Mouse (Mus musculus): Measurements from ENCODE around the gene Rps18.
"Not testable (repeated sequence)": the region's sequence is repeated elsewhere in the genome, so short reads cannot be mapped to it uniquely, and the experiment has no call there.

Rps18 gene

DNA sequence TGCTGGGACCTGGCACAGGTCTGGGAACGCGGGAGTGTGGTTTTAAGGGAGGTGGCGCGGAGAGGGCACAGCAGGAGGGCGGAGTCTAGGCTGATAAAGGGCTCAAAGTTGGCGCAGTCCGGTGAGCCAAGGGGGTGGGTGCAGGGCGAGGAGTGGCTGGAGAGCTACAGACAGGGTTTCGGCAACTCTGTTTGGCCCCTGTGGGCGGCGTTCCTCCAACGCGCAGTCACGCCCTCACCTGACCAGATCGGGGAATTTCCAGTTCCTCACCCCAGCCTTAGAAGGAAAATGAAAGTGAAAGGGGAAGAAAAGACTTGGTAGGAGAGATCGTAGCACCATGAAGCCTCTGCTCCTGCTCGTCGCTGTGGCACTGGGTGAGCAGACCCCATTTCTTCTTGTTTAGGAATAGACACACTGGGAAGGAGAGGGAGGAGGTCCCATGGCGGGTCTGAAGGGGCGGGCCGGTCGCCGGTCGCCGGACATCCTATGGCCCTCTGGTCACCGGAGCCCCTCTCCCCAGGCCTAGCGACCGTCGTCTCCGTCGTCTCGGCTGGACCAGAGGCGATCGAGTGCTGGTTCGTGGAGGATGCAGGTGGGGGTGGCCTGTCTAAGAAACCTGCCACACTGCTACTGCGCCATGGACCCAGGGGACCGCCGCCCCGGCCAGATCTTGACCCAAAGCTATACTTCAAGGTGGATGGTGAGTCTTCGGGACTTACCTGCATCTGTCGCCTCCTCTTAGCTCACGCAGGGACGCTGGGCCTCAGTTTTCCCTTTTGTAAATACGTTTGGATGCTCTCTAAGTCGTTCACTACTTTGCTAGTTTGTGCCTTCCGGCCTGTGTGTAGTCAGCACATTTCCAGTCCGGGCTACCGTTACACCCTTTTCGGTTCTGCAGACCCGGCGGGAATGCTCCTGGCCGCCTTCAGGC lies 36.2 kb downstream of the Rps18 start:
- DNase-seq: peak; percentile 67

DNA sequence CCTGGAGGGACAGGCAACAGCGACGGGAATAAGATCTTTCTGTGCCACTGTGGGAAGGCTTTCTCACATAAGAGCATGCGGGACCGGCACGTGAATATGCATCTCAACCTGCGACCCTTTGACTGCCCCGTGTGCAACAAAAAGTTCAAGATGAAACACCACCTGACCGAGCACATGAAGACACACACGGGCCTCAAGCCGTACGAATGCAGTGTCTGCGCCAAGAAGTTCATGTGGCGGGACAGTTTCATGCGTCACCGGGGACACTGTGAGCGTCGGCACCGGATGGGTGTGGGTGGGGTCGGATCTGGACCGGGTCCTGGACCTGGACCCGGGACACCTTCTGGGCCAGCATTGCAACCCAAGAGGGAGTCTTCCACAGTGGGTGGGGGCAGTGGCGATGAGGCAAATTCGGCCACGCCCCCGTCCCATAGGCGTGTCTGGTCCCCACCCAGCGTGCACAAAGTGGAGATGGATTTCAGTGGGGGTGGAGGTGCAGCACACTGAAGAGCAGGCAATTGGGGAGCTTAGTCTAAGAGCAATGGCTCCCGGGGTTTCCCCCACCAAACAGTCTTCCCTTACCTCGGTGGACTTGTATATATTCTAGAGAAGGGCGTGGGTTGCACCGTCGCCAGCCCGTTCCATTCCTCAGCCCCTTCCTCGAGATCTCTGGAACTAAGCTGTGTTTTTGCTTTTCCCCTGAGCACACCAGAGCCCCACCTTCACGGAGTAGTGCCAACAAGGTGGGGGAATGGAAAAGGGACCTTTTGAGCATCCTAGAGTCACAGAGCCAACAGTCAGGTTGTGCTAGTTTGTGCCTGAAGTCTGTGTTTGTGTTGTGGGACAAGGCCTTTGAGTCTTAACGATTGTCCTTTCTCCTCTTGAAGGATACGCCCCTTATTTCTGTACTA lies 37.3 kb downstream of the Rps18 start:
- DNase-seq: no peak

DNA sequence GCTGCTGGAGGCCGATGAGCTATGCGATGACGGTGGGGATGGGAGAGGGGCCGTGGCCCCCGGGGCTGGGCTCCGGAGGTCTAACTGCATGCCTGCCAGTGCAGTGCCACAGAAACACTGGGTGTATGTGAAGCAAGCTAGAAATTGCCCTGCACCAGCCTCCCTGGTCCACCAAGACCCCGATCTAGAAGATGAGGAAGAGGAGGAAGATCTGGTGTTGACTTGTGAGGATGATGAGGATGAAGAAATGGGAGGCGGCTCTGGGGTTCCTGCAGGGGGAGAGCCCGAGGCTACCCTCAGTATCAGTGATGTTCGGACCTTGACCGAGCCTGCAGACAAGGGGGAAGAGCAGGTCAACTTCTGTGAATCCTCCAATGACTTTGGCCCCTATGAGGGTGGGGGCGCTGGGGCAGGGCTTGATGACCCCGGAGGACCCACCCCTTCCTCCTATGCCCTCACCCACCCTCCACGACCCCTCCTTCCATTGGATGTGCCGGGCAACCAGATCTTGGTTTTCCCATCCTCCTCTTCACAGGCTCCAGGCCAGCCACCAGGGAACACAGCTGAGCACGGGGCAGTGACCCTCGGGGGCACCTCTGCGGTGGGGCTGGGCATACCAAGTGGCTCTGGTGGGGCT lies 38.0 kb downstream of the Rps18 start:
- no peak for DNase-seq

DNA sequence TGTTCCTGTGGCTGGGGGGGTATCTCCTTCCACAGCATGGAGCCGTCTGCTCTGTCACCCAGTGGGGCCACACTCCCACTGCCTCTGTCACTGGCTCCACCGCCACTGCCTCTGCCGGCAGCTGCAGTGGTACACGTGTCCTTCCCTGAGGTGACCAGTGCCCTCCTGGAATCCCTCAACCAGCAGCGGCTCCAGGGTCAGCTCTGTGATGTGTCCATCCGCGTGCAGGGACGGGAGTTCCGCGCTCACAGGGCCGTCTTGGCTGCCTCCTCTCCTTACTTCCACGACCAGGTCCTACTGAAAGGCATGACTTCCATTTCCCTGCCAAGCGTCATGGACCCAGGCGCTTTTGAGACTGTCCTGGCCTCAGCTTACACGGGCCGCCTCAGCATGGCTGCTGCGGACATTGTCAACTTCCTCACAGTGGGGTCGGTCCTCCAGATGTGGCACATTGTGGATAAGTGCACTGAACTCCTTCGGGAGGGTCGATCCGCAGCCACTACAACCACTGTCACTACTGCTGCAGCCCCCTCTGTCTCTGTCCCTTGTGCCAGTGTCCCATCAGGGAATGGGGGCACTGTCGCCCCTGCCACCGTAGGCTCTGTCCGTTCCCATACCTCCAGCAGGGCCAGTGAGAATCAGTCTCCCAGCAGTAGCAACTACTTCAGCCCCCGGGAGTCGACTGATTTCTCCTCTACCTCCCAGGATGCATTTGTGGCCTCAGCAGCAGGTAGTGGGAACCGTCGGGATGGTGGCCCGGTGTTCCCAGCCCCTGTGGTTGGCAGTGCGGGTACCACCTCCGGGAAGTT lies 38.8 kb downstream of the Rps18 start:
- DNase-seq: no peak

DNA sequence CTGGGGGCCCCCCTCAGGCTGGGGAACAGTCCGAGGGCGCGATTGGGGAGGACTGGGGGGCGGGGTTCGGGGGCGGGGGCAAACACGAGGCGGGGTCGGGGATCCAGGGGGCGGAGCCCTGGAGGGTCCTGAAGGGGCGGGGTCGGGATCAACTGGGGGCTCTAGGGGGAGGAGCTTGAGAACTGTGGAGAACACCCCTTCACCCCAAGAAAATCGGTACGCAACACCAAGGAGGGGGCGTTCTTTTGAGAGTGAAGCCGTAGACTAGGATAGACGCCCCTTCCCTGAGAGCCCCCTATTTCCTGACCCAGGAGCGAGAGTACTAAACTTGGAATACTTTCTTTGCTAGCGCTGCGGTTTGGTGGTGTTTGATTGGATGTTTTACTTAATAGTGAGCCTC lies 39.5 kb downstream of the Rps18 start:
- DNase-seq: peak; percentile 89

DNA sequence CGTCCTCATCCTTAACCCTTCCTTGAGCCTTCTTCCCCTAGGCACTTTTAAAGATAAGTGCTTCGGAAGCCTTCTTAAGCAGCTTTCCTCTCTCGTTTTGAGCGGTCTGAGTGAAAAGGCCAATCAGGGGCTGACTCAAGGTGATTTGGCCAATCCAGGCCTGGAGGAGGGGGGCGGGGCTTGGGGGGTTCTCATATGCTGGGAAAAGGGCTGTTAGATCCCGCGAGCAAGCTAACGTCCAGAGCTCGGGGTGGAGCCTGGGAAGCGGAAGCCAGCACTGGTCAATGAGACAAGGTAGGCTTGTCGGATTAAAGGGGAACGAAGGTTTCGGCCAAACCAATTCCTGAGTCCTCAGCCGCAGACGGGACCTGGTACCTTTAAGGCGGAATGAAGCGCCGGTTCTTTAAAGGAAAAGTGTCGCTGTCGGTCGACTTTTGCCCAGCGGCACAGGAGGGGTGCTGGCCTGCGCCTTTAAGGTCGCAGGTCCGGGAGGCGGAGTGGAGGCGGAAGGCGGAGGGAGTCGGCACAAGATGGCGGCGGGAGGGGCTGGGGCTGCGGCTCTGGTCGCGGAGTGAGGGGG lies 40.0 kb downstream of the Rps18 start, which contains the start of the genes Tapbp and Zbtb22:
Tapbp (plus strand) TSS at position 229 of the 580 bp plus-strand sequence.
Zbtb22 (plus strand) TSS at position 234 of the 580 bp plus-strand sequence.
- peak; percentile 98 for DNase-seq

DNA sequence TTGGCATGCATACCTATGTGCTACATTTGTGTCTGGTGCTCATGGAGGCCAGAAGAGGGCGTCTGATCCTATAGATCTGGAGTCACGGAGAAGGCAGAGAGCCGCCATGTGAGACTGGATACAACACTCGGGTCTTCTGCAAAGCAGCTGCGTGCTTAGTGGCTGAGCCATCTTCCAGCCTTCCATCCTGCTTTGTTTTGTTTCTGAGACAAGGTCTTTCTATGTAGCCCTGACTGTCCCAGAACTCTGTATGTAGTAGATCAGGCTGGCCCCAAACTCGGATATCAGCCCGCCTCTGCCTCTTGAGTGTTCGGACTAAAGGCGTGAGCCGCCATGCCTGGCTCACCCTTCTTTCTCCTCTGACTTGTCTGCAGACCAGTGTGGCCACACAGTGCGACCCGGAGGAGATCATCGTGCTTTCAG lies 40.8 kb downstream of the Rps18 start:
- DNase-seq: no peak

DNA sequence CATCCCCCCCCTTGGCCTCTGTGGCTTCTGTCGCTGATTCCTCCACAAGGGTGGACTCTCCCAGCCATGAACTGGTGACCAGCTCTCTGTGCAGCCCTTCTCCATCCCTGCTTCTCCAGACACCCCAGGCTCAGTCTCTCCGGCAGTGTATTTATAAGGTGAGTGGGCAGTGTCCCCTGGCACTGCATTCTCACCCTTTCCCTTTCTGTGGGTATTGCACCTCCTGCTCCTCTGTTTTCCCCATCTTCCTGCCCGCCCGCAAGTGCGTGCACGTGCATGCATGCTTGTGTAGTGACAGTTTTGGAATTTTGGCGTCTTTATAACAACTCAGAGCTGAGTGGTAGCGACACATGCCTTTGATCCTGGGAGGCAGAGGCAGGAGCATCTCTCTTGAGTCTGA lies 41.9 kb downstream of the Rps18 start:
- no peak for DNase-seq

DNA sequence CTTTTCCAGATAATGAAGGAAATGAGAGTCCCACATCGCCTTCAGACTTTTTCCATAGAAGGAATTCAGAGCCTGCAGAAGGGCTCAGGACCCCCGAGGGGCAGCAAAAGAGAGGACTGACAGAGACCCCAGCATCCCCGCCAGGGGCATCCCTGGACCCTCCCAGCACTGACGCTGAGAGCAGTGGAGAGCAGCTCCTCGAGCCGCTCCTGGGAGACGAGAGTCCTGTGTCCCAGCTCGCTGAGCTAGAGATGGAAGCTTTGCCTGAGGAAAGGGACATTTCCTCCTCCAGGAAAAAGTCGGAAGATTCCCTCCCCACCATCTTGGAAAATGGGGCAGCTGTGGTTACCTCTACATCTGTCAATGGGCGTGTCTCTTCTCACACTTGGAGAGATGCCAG lies 42.5 kb downstream of the Rps18 start:
- DNase-seq: no peak

DNA sequence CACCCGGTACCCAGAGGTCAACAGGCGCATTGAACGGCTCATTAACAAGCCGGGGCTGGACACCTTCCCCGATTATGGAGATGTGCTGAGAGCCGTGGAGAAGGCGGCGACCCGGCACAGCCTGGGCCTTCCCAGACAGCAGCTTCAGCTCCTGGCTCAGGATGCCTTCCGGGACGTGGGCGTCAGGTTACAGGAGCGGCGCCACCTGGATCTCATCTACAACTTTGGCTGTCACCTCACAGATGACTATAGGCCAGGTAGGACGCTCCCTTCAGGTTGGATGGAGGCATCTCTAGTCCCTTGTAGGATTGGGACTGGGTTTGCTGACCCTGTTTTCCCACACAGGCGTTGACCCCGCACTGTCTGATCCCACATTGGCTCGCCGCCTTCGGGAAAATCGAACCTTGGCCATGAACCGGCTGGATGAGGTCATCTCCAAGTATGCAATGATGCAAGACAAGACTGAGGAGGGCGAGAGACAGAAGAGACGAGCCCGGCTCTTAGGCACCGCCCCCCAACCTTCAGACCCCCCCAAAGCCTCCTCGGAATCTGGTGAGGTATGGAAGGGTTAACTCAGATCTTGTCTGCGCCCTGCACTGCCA lies 43.9 kb downstream of the Rps18 start:
- no peak for DNase-seq

DNA sequence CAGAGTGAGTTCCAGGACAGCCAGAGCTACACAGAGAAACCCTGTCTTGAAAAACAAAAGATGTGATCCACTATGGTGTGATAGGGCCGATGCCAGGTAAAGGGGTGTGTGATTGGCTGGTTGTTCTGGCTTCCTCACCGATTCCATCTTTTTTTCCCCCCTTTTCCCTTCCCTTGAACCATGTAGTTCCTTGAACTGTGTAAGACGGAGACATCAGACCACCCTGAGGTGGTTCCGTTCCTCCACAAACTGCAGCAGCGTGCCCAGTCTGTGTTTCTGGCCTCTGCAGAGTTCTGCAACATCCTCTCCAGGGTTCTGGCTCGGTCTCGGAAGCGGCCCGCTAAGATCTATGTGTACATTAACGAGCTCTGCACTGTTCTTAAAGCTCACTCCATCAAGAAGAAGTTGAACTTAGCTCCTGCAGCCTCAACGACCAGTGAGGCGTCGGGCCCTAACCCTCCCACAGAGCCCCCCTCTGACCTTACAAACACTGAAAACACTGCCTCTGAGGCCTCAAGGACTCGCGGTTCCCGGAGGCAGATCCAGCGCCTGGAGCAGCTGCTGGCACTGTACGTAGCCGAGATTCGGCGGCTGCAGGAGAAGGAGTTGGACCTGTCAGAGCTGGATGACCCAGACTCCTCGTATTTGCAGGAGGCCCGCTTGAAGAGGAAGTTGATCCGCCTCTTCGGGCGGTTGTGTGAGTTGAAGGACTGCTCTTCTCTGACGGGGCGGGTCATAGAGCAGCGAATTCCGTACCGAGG lies 44.6 kb downstream of the Rps18 start:
- no peak for DNase-seq

DNA sequence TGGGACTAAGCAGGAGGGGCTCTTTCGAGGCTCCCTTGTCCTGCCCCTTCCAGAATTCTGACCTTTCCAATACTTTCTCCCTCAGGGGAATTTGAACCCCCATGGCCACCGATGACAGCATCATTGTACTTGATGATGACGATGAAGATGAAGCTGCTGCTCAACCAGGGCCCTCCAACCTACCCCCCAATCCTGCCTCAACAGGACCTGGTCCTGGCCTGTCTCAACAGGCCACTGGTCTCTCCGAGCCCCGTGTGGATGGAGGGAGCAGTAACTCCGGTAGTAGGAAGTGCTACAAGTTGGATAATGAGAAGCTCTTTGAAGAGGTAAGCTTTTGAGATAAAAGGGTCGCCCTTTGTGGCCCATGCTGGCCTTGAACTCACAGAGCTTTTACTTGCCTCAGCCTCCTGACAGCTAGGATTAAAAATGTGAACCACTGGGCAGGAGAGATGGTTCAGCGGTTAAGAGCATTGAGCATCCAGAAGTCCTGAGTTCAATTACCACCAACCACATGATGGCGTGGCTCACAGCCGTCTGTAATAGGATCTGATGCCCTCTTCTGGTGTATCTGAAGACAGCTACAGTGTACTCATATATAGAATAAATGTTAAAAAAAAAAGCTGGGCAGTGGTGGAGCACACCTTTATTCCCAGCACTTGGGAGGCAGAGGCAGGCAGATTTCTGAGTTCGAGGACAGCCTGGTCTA lies 45.3 kb downstream of the Rps18 start:
- no peak for DNase-seq

DNA sequence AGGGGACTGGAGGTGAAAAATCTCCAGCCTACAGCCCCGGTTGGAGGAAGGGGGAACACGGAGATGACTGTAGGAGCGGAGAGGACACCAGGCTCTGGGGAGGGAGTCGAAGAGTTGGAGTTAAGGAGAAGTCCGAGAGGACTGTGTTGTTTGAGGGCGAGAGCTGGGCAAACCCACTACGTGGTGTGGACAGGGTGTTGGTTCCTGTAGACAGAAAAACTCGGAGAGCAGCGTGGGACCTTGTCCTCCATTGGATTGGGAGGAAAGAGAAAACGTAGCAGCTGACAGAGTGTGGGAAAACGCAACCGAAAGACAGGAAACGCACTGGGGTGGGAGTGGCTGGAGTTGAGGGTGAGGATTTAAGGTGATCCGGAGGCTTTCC lies 45.9 kb downstream of the Rps18 start:
- no peak for DNase-seq

DNA sequence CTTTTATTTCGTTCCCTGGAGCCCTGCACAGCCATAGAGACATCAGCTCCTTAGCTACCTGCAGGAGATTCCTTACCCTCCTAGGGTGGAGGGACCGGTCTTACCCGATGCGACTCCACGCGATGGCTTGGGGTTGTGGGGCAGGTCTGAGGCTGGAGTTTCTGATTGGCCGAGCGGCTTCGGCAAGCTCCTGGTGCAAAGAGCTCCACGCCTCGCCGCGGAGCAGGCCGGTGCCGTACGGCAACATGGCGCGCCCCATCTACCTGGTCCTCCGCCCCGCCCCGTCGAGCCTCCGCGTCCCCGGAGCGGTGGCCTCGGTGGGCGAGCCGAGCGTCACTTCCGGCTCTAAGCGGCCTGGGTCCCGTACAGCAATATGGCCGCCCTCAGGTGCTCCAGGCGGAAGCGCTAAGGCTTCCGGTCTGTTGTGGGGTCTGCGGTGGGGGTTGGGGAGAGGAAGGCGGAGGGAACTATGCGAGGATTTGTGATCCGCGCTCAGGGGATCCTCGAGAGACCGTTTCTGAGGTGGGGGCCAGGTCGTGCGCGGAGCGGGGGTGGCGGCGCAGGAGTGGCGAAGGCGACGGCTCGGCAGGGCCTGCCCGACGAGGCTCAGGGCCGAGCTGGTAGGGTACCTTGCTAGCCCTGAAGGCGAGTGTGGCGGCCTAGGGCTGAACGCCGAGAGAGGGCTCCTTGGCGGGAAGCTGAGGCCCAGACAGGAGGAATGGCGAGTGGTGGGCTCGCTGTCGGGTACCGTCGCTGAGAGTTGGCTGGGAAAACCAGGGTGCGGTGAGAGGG lies 46.5 kb downstream of the Rps18 start, which contains the start of gene Daxx:
Daxx (plus strand) TSS at position 338 of the 792 bp plus-strand sequence.
- peak; percentile 100 for DNase-seq

DNA sequence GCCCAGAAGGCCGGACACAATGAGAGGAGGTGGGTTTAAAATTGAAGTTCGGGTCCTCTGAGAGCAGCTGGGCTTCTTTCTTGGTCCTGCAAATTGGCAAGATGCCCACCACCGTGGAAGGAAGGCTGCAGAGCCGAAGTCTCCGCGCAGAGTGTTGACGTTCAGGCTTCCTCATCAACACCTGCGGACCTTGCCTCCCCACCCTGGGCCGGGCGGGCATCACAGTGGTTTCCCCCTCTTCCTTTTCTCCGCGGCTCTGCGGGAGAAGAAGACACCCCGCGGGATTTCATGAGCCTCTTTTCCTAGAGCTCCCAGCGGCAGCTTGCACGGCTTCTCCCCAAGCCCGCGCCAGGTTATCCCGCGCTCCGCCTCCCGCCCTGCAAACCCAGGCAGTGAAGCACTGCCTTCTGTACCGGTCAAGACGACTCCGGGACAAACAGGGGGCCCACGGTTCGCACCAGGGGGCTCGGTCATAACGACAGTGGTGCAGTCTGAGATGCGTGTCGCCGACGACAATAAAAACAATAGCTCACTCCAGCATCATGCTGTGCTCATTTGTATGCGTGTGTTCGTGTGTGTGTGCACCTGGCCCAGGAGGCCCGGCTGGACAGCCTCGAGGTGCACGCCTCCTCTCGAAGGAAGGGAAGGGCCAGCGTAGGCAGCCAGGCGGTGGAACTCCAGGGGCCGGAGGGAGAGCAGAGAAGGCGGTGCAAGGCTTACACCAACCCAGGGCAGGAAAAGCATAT lies 47.3 kb downstream of the Rps18 start:
- DNase-seq: peak; percentile 57

DNA sequence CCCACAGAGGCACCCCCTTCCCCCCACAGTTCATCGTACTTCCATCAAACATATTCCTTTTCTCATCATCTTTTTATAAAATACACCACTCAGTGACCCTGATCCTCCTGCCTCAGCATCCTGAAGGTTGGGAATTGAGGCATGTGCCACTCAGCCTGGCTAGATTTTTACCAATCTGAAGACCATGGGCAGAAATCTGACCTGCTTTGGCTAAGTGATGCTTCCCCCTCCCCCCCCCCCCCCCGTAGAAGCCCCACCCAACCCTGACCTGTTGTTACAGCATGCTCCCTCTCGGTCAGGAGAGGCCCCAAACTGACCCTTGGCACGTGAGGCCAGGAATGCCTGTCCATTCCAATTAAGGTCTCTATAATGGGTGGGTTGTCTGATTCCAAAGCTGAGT lies 51.0 kb downstream of the Rps18 start, which contains the start of gene Platr17:
Platr17 (plus strand) TSS at position 301 of the 400 bp plus-strand sequence.
- not testable (repeated sequence) for DNase-seq

DNA sequence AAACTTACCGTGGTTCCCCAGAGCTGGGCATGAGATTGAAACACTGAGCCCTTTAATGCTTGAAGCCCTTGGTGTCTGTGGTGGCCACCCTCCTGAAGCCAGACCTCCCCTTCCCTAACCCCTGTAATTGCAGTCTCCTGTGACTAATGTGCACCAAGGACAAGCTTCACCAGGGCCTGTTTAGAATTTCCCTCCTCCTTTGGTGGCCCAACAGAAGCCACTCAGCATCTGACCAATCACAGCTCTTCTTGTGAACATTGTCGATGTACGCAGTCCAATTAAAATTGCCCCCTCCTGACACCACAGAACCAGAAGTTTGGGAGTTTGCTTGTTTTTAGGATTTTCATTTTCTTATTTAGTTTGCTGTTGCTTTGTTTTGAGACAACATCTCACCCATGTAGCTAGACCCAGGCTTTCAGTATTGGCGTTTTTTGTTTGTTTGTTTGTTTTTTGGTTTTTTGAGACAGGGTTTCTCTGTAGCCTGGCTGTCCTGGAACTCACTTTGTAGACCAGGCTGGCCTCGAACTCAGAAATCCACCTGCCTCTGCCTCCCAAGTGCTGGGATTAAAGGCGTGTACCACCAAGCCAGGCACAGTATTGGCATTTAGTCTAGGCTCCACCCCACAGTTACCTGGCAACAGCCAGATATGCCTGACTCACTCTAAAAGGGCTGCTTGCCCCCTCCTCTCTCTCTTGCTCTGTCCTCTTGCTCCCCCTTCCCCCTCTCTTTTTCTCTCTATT lies 51.7 kb downstream of the Rps18 start:
- DNase-seq: not testable (repeated sequence)

All from embryo, embryonic 11 days (tissue).